11 mouse cellular contexts compared by ENCODE assay signal in genomic region chr7:82609629-82610028, GRCm38 (mm10). TPM values are rescaled to one million over a fixed set of nuclear protein-coding genes. Genes with fewer than 3 reads are reported as not detected.
A peak's percentile ranks its signal among the peaks of the same experiment; 100 is the strongest.
DNase-seq lines count a peak whose midpoint lies in the region; TF ChIP-seq lines count a peak whose summit lies in the region.
"Had no signal": no experiment of that assay in that cellular context is flagged by ENCODE, and none has a peak within 500 bp of the region (broad histone marks: within the 10 kb centered on the region; RNA-seq: fewer than 3 reads in every experiment).

No protein-coding gene starts in this region.

- no peaks in the 10 kb centered on the region for H3K36me3 ChIP-seq in thymus, adult 2 months (ENCODE audit: control insufficient read depth, insufficient read depth, low read length)
- H3K36me3 ChIP-seq in hindbrain, embryonic 10.5 days, result no peaks in the 10 kb centered on the region
- H3K36me3 ChIP-seq: kidney, embryonic 15.5 days; lung, embryonic 15.5 days had no signal

- H3K27ac ChIP-seq in layer of hippocampus, adult 2 months, result no peak overlapping the region
- H3K27ac ChIP-seq in thymus, adult 2 months (ENCODE audit: control insufficient read depth, insufficient read depth, low read length), result no peak overlapping the region
- no peak overlapping the region for H3K27ac ChIP-seq in hindbrain, embryonic 10.5 days
- H3K27ac ChIP-seq: kidney, embryonic 15.5 days; lung, embryonic 15.5 days had no signal

- DNase-seq in embryo, embryonic 10.5 days (ENCODE audit: low spot score), result peak; percentile 30
- DNase-seq in embryo, embryonic 9.5 days (ENCODE audit: extremely low spot score), result no peak
- DNase-seq in layer of hippocampus, adult 2 months (ENCODE audit: low spot score in 2 of 2), result peak in 1 of 2 experiments; percentile 30
- no peak for DNase-seq in layer of hippocampus, adult 8-10 months (ENCODE audit: low spot score in 2 of 2)
- peak; percentile 5 for DNase-seq in thymus, postnatal 0 days (ENCODE audit: low spot score)
- DNase-seq in thymus, adult 2 months, result no peak
- no peak for DNase-seq in urinary bladder, postnatal 25 days (ENCODE audit: low spot score)
- DNase-seq in hindbrain, embryonic 10.5 days (ENCODE audit: low spot score), result no peak
- DNase-seq: adrenal gland, postnatal 25 days had no signal

- TF ChIP-seq POLR2A in thymus, adult 2 months (IDR thresholded peaks at IDR 0.05; ENCODE audit: control insufficient read depth, extremely low read depth, insufficient read depth, low read length, poor library complexity), result no peak

- TF ChIP-seq CTCF in layer of hippocampus, adult 2 months (conservative IDR thresholded peaks at IDR 0.05), result peak; percentile 77
- TF ChIP-seq CTCF in thymus, adult 2 months (IDR thresholded peaks at IDR 0.05; ENCODE audit: borderline replicate concordance, control insufficient read depth, extremely low read depth, insufficient read depth, low read length, poor library complexity), result no peak

- no peaks in the 10 kb centered on the region for H3K4me1 ChIP-seq in thymus, adult 2 months (replicated peaks; ENCODE audit: control insufficient read depth, insufficient read depth, low read length)
- H3K4me1 ChIP-seq in hindbrain, embryonic 10.5 days (replicated peaks), result no peaks in the 10 kb centered on the region
- H3K4me1 ChIP-seq: kidney, embryonic 15.5 days had no signal

- no peak overlapping the region for H3K4me3 ChIP-seq in layer of hippocampus, adult 2 months
- no peak overlapping the region for H3K4me3 ChIP-seq in thymus, adult 2 months (ENCODE audit: control insufficient read depth, insufficient read depth, low read length)
- H3K4me3 ChIP-seq in hindbrain, embryonic 10.5 days, result no peak overlapping the region
- H3K4me3 ChIP-seq: kidney, embryonic 15.5 days; lung, embryonic 15.5 days had no signal

- WGBS in thymus, adult 2 months, result 57% methylated on average over 3 of the region's 3 CpGs
- 68% methylated on average over 3 of the region's 3 CpGs for WGBS in hindbrain, embryonic 10.5 days

- H3K27me3 ChIP-seq in thymus, adult 2 months (ENCODE audit: control insufficient read depth, insufficient read depth, low read length), result no peaks in the 10 kb centered on the region
- no peaks in the 10 kb centered on the region for H3K27me3 ChIP-seq in hindbrain, embryonic 10.5 days (ENCODE audit: insufficient read depth, poor library complexity, severe bottlenecking)
- H3K27me3 ChIP-seq: kidney, embryonic 15.5 days; lung, embryonic 15.5 days had no signal

- no peaks in the 10 kb centered on the region for H3K9me3 ChIP-seq in hindbrain, embryonic 10.5 days
- H3K9me3 ChIP-seq: kidney, embryonic 15.5 days; lung, embryonic 15.5 days had no signal

RNA-seq across cellular contexts. Expression of gene Saxo2, which starts 38.7 kb away (rescaled TPM):
- 1 to 10 TPM; 8.0 to 9.3 TPM for total RNA-seq in layer of hippocampus, adult 2 months (2021)
- total RNA-seq in layer of hippocampus, adult 8-10 months (2022), result 10 to 100 TPM in 2 of 4 experiments, 1 to 10 TPM in 2; 6.5 to 10.3 (median 9.4) TPM
- 3.7 and 4.2 TPM in 2 replicates for polyA plus RNA-seq in thymus, postnatal 0 days (2015; fragmentation: Nextera tagmentation; extraction: Ambion mirVana)
- 1.2 and 1.6 TPM in 2 replicates for polyA plus RNA-seq in thymus, adult 2 months (2012; rRNA removed)
- polyA plus RNA-seq in hindbrain, embryonic 10.5 days (2016; fragmentation: Nextera tagmentation; extraction: Ambion mirVana), result 7.4 and 12.9 TPM in 2 replicates

RNA-seq across cellular contexts. Expression of gene Efl1, which starts 38.8 kb away (rescaled TPM):
- 10 to 100 TPM; 18.4 to 20.7 TPM for total RNA-seq in layer of hippocampus, adult 2 months (2021)
- total RNA-seq in layer of hippocampus, adult 8-10 months (2022), result 10 to 100 TPM; 18.1 to 25.6 (median 19.1) TPM
- 21.5 and 24.2 TPM in 2 replicates for polyA plus RNA-seq in thymus, postnatal 0 days (2015; fragmentation: Nextera tagmentation; extraction: Ambion mirVana)
- 7.1 and 7.9 TPM in 2 replicates for polyA plus RNA-seq in thymus, adult 2 months (2012; rRNA removed)
- 18.8 and 21.2 TPM in 2 replicates for polyA plus RNA-seq in hindbrain, embryonic 10.5 days (2016; fragmentation: Nextera tagmentation; extraction: Ambion mirVana)

Comparison
In these comparisons a context has a peak if more than half of its experiments do, and no peak if none do; other contexts are left out.
1. DNase-seq: peak in embryo, embryonic 10.5 days (single experiment) and thymus, postnatal 0 days (single experiment); none in embryo, embryonic 9.5 days (single experiment), layer of hippocampus, adult 8-10 months (0 of 2), thymus, adult 2 months (single experiment), urinary bladder, postnatal 25 days (single experiment) and hindbrain, embryonic 10.5 days (single experiment).